Mouse (Mus musculus): ENCODE measurements around the gene Cntnap5c. TPM values are rescaled to one million over a fixed set of nuclear protein-coding genes. Genes with fewer than 3 reads are reported as not detected.

Cntnap5c gene
- polyA plus RNA-seq (2015; fragmentation: Nextera tagmentation; extraction: Ambion mirVana) = not detected in 2 replicates

DNA sequence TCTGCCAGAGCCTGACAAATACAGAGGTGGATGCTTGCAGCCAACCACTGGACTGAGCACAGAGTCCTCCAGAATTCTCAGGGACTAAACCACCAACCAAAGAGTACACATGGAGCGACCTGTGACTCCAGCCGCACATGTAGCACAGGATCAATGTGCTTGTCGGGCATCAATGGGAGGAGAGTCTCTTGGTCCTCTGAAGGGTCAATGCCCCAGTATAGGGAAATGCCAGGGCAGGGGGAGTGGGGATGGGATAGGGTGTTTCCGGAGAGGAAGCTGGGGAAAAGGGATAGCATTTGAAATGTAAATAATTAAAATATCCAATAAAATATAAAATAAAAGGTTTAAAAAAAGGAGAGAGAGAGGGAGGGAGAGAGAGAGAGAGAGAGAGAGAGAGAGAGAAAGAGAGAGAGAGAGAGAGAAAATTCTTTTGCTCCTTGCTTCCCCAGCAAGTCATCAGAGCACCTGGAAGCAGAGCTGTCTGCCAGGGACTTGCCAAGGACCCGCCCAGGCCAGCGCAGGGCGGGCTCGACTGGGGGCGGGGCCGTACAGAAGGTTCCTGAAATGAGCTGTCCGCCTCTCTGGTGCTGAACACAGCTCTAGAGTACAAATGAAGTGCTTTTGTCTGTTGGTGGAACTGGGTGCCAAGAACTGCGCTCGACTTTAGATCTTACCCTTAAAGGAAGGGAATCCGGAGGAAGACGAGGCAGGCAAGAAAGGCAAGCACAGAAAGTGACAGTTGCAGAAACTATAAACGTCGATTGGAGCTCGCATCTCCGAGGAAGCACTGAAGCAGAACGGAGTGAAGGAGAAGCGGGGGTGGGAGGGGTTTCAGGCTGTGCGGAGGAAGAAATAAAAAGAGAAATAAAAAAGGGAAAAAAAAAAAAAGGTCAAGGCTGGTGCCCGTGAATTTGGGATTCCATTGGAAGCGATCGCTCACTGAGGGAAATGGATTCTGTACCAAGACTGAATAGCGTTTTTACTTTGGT lies at the start of gene Cntnap5c:
TSS of gene Cntnap5c (plus strand) at position 949 of the 989 bp plus-strand sequence.
- ATAC-seq (ENCODE audit: extremely low read depth, insufficient number of reproducible peaks, low FRiP score, low TSS enrichment) = no peak
- Histone ChIP-seq H3K27me3 (replicated peaks) (no peaks in the 10 kb centered on the region; the same call in 1 of the 2 replicates), H3K4me2 (no peak within 1 kb of the TSS), H3K4me1 (no peaks in the 10 kb centered on the region), H3K9me3 (no peaks in the 10 kb centered on the region), H3K36me3 (no peaks in the 10 kb centered on the region), H3K27ac (replicated peaks) (no peak within 1 kb of the TSS), H3K4me3 (no peak within 1 kb of the TSS), H3K9ac (no peak within 1 kb of the TSS)
- WGBS = 20% methylated on average over 26 of the region's 26 CpGs

DNA sequence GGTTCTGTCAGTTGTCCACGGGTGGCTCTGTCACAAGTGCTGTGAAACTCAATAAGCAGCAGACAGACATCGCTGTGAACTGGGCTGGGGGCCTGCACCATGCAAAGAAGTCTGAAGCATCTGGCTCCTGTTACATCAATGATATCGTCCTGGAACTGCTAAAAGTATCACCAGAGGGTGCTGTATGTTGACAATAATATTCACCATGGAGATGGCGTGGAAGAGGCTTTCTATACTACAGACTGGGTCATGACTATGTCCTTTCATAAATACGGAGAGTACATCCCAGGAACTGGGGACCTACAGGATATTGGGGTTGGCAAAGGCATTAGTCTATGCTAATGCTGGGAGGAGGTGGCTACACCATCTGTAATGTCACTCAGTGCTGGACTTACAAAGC lies 27.3 kb upstream of the Cntnap5c start, which contains the start of gene Gm21834:
TSS of gene Gm21834 (minus strand) at position 101 of the 400 bp plus-strand sequence.
- 67% methylated on average over 5 of the region's 5 CpGs for WGBS
- ATAC-seq (ENCODE audit: extremely low read depth, insufficient number of reproducible peaks, low FRiP score, low TSS enrichment) = no peak

DNA sequence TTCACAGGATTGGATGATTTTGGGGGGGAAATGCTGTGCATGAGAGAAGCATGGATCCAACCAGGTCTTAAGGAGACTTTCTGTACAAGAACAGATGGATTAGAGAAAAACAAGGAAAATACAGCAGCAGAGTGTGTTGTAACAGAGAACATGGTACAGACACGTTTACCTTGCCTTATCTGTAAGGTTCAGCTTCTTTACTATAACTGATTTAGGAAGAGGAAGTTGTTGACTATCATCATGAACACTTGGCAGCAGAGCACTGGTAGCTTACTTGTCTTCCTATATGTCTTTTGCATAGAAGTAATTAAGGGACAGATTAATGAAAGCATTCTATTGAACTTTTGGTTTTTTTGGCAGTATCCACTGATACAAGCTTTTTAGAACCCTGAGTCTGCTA lies 11.3 kb upstream of the Cntnap5c start:
- ATAC-seq (ENCODE audit: extremely low read depth, insufficient number of reproducible peaks, low FRiP score, low TSS enrichment) = no peak
- no peaks in the 10 kb centered on the region for H3K36me3 ChIP-seq
- no peaks in the 10 kb centered on the region for H3K4me1 ChIP-seq
- no peak overlapping the region for H3K27ac ChIP-seq (replicated peaks)
- H3K9me3 ChIP-seq = no peaks in the 10 kb centered on the region; the same call in 1 of the 2 replicates
- H3K4me3 ChIP-seq = no peak overlapping the region
- H3K4me2 ChIP-seq = no peak overlapping the region
- WGBS = 34% methylated on average over 1 of the region's 1 CpGs
- no peak overlapping the region for H3K9ac ChIP-seq
- H3K27me3 ChIP-seq (replicated peaks) = no peaks in the 10 kb centered on the region

More for the DNA sequence above, 27.3 kb upstream of the Cntnap5c start, which contains the start of gene Gm21834:
- H3K27me3 ChIP-seq (replicated peaks) = no peaks in the 10 kb centered on the region
- H3K27ac ChIP-seq (replicated peaks) = no peak within 1 kb of the TSS
- H3K4me3 ChIP-seq = no peak within 1 kb of the TSS
- H3K4me2 ChIP-seq = no peak within 1 kb of the TSS
- H3K9me3 ChIP-seq = peaks cover 15% of the 10 kb centered on the region
- no peak within 1 kb of the TSS for H3K9ac ChIP-seq
- no peaks in the 10 kb centered on the region for H3K36me3 ChIP-seq
- H3K4me1 ChIP-seq = no peaks in the 10 kb centered on the region

DNA sequence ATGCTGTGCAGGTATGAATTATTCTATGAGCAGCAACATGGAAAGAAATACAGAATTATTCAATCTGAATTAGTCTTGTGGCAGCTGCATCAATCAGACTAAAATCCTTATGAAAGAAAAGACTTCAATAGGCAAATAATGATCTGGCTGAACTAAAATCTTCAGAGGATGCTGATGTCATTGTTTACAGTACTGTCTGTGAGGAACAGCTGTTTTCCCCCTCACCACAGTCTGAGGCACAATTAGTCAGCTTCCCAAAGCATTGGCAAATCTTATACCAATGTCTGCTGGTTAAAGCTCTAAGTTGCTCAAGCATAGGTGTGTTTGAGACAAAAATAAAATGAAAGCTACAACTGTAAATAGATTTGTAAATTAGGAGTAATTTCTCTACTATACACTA lies 2.1 kb upstream of the Cntnap5c start:
- Histone ChIP-seq H3K4me2 (no peak overlapping the region), H3K9ac (no peak overlapping the region), H3K27me3 (replicated peaks) (no peaks in the 10 kb centered on the region; the same call in 1 of the 2 replicates), H3K9me3 (no peaks in the 10 kb centered on the region), H3K4me1 (no peaks in the 10 kb centered on the region), H3K27ac (replicated peaks) (no peak overlapping the region), H3K4me3 (no peak overlapping the region), H3K36me3 (no peaks in the 10 kb centered on the region)
- no peak for ATAC-seq (ENCODE audit: extremely low read depth, insufficient number of reproducible peaks, low FRiP score, low TSS enrichment)

DNA sequence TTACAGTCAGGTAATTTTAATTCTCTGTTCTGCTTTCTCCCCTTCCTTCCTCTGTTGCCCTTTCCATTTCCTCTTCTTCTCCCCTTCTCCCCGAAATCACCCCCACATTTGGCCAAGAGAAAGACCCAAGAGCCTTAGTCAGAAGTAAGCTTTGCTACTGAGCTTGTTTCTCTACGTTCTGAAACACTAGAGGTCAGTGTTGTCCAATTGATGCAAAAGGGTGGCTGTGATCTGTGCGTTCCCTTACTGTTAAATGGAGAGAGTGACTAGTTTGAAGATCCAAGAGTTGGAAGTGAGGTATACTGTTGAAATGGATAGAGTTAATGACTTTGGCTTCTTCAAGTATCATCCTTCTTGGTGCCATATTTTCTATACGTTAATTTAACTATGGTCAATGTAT lies 1.5 kb downstream of the Cntnap5c start:
- WGBS = 10% methylated on average over 4 of the region's 4 CpGs

DNA sequence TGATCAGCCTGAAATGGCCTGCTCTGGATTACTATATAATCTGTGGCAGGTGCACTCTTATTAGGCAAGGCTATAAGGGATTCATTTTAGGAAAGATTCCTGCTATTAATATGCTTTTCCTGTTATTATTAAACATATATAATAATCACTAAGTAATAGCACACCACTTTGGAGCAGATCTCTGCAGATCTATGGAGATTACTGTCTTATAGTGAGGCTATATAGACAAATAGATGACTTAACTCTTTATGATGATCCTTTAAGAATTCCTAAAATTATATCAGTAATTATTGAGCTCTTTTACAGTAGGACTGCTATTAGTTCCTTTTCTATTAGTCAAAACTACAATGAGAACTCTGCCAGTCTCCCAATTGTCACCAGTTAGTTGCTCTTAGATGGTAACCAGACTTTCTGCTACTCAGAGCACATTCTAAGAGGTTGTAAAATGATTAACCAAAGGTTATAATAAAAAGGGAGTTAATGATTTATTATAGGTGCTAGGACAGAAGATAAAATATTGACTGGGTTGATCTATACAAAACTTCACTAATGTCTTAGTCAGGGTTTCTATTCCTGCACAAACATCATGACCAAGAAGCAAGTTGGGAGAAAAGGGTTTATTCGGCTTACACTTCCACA lies 18.9 kb downstream of the Cntnap5c start:
- Histone ChIP-seq H3K9me3 (peaks cover 5% of the 10 kb centered on the region; the same call in 1 of the 2 replicates), H3K9ac (no peak overlapping the region), H3K27ac (replicated peaks) (no peak overlapping the region), H3K4me1 (no peaks in the 10 kb centered on the region), H3K4me2 (no peak overlapping the region), H3K4me3 (no peak overlapping the region), H3K36me3 (no peaks in the 10 kb centered on the region), H3K27me3 (replicated peaks) (no peaks in the 10 kb centered on the region)
- 88% methylated on average over 1 of the region's 1 CpGs for WGBS
- ATAC-seq (ENCODE audit: extremely low read depth, insufficient number of reproducible peaks, low FRiP score, low TSS enrichment) = no peak

More for the DNA sequence above, 1.5 kb downstream of the Cntnap5c start:
- Histone ChIP-seq H3K4me1 (no peaks in the 10 kb centered on the region), H3K27ac (replicated peaks) (no peak overlapping the region), H3K36me3 (no peaks in the 10 kb centered on the region), H3K4me3 (no peak overlapping the region), H3K9me3 (no peaks in the 10 kb centered on the region), H3K27me3 (replicated peaks) (no peaks in the 10 kb centered on the region; the same call in 1 of the 2 replicates), H3K9ac (no peak overlapping the region), H3K4me2 (no peak overlapping the region)
- no peak for ATAC-seq (ENCODE audit: extremely low read depth, insufficient number of reproducible peaks, low FRiP score, low TSS enrichment)

DNA sequence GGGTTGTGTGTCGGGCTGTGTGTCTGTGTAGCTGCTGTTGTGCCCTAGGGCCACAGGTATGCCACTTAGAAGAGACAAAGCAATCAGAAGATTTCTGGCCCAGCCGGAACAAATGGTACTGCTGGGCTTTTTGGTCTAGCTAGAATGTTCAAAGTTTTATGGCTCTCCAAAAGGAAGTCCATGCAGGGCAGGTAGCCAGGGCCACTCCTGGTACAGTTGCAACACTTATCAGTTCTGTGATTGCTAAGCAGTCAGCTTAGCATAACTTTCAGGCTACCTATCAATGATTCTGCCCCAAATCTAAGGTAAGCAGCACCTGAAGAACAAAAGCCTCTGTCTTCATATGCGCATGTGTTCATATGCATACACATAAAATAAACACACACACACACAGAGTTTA lies 26.0 kb downstream of the Cntnap5c start:
- Histone ChIP-seq H3K4me1 (no peaks in the 10 kb centered on the region), H3K4me3 (no peak overlapping the region), H3K36me3 (no peaks in the 10 kb centered on the region), H3K27me3 (replicated peaks) (no peaks in the 10 kb centered on the region), H3K4me2 (no peak overlapping the region), H3K9ac (no peak overlapping the region), H3K27ac (replicated peaks) (no peak overlapping the region), H3K9me3 (no peaks in the 10 kb centered on the region)
- 72% methylated on average over 3 of the region's 3 CpGs for WGBS
- ATAC-seq (ENCODE audit: extremely low read depth, insufficient number of reproducible peaks, low FRiP score, low TSS enrichment) = no peak

DNA sequence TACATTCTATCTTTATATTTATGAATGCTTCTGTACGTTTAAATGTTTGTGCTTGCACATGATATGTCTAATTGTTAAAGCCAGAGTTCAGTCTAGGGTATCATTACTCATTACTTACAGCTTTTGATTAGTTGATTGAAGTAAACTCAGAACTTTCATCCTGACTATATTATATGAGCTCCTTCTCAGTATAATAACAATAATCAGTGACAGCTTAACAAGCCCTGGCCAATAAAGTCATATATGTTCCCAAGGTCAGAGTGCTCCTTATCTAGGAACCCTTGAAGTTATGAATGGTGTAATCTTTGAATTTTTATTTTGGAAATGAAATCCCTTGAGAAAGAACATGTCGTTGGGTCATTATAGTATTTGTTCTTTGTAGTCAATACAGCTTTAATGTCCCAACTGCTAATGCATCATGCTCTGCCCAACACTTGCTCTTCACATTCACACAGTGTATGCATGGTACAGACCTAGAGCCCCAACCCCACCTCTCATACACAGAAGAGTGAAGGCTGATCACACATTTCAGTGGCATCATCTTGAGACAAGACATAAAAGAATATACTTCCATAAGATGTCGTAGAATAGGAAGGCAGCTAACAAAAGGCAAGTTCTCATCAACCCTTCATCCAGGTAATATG lies 27.4 kb downstream of the Cntnap5c start:
- 62% methylated on average over 3 of the region's 3 CpGs for WGBS
- H3K27ac ChIP-seq (replicated peaks) = no peak overlapping the region
- H3K4me3 ChIP-seq = no peak overlapping the region
- no peaks in the 10 kb centered on the region for H3K27me3 ChIP-seq (replicated peaks)
- H3K9me3 ChIP-seq = no peaks in the 10 kb centered on the region
- H3K36me3 ChIP-seq = no peaks in the 10 kb centered on the region
- ATAC-seq (ENCODE audit: extremely low read depth, insufficient number of reproducible peaks, low FRiP score, low TSS enrichment) = no peak
- H3K4me2 ChIP-seq = no peak overlapping the region
- no peaks in the 10 kb centered on the region for H3K4me1 ChIP-seq
- H3K9ac ChIP-seq = no peak overlapping the region

DNA sequence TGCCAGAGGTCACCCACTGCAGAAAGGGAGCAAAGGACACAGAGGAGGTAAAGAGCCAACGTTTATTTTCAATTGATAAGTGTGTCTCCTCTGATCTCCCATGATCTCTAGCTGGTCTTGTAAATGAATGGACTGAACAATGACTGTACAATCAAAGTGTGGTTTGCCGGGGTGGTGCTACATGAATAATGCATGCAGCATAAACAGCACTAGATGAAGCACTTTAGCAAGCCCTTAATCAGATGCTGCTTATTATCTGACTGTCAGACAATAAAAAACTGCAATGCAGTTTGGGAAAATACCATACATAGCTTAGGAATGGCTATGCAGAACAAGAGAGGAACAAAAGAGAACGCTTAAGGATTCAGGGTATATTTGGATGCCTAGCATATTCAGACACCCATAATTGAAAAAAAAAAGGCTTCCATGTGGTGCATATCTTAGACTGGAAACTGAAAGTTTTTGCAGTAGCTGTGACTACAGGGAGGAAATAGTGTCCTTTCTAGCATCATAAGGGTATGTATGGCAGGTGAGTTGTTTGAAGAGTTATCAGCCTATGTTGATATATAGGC lies 30.1 kb downstream of the Cntnap5c start:
- 57% methylated on average over 3 of the region's 3 CpGs for WGBS
- Histone ChIP-seq H3K9me3 (0 out of 2 replicates have a peak, but pooled peaks cover 3% of the 10 kb centered on the region), H3K4me1 (no peaks in the 10 kb centered on the region), H3K4me2 (no peak overlapping the region), H3K27ac (replicated peaks) (no peak overlapping the region), H3K36me3 (no peaks in the 10 kb centered on the region), H3K27me3 (replicated peaks) (no peaks in the 10 kb centered on the region), H3K9ac (no peak overlapping the region), H3K4me3 (no peak overlapping the region)
- ATAC-seq (ENCODE audit: extremely low read depth, insufficient number of reproducible peaks, low FRiP score, low TSS enrichment) = no peak

DNA sequence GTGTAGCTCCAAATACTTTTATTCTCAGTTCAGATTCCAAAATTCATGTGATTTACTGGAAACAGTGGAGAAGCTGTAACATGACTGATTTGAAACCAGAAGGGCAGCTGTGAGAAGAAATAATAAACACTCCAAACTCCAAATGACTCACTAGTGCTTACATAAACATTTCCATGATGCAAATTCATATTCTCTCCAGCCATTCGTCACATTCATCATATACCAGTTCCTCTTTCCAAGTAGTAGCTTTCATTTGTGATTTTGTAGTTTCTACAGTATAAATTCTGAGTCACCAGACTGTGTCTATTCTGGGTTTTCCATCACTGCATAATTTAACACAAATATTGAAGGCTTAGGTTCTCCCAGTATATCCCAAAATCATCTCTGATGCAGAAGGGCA lies 31.8 kb downstream of the Cntnap5c start:
- Histone ChIP-seq H3K4me2 (no peak overlapping the region), H3K27ac (replicated peaks) (no peak overlapping the region), H3K4me1 (no peaks in the 10 kb centered on the region), H3K4me3 (no peak overlapping the region), H3K9me3 (0 out of 2 replicates have a peak, but pooled peaks cover 3% of the 10 kb centered on the region), H3K36me3 (no peaks in the 10 kb centered on the region), H3K9ac (no peak overlapping the region), H3K27me3 (replicated peaks) (no peaks in the 10 kb centered on the region)
- no peak for ATAC-seq (ENCODE audit: extremely low read depth, insufficient number of reproducible peaks, low FRiP score, low TSS enrichment)
- 49% methylated on average over 1 of the region's 1 CpGs for WGBS

Data from heart, embryonic 13.5 days (tissue).